Mouse (Mus musculus): ENCODE data around the gene Tnfsf10. TPM values are rescaled to one million over a fixed set of nuclear protein-coding genes. Genes with fewer than 3 reads are reported as not detected.

Gene Tnfsf10
- 34.0 TPM for polyA plus RNA-seq (2017; shearing (Covaris generic))

GRCm38 (mm10) chr3:27316559-27317287 is at the start of gene Tnfsf10:
TSS of gene Tnfsf10 (plus strand) at chr3:27317028.

GRCm38 (mm10) chr3:27371276-27371621 is 54.4 kb downstream of the Tnfsf10 start, which contains the start of gene Ghsr:
TSS of gene Ghsr (plus strand) at chr3:27371351.

Other genes starting within 250 kb of the Tnfsf10 start
- 10.1 TPM for gene Ect2, start 163.2 kb upstream of the Tnfsf10 start, polyA plus RNA-seq (2017; shearing (Covaris generic))
- gene Nceh1, start 134.1 kb upstream of the Tnfsf10 start, polyA plus RNA-seq (2017; shearing (Covaris generic)): 30.5 TPM
- not detected for gene Ghsr, start 54.3 kb downstream of the Tnfsf10 start, polyA plus RNA-seq (2017; shearing (Covaris generic))

Data from inflammation-experienced regulatory T-cells, adult 16 weeks (primary cell).